In genomic region chr13:45418986-45419385, GRCm38 (mm10) we compare ENCODE assay signal across 16 mouse cellular contexts. TPM values are rescaled to one million over a fixed set of nuclear protein-coding genes. Genes with fewer than 3 reads are reported as not detected.
DNase-seq lines count a peak whose midpoint lies in the region; ATAC-seq and TF ChIP-seq lines count a peak whose summit lies in the region.
"Had no signal": no experiment of that assay in that cellular context is flagged by ENCODE, and none has a peak within 500 bp of the region (broad histone marks: within the 10 kb centered on the region; RNA-seq: fewer than 3 reads in every experiment).

No protein-coding gene starts in this region.

- no peak for TF ChIP-seq POLR2A in brain, embryonic 14.5 days (IDR thresholded peaks at IDR 0.05; ENCODE audit: borderline replicate concordance, extremely low read depth, insufficient read depth, insufficient read length, poor library complexity, severe bottlenecking)

- no peak for TF ChIP-seq CTCF in brain, embryonic 14.5 days (IDR thresholded peaks at IDR 0.05; ENCODE audit: borderline replicate concordance, extremely low read depth, insufficient read depth, insufficient read length)
- no peak for TF ChIP-seq CTCF in hindbrain, postnatal 0 days (IDR thresholded peaks at IDR 0.05; ENCODE audit: low read depth)

- peaks cover 44% of the 10 kb centered on the region for H3K4me1 ChIP-seq in midbrain, embryonic 10.5 days
- 0 out of 2 replicates have a peak, but pooled peaks cover 7% of the 10 kb centered on the region for H3K4me1 ChIP-seq in midbrain, embryonic 11.5 days (ENCODE audit: control insufficient read depth, insufficient read depth, low read length)
- H3K4me1 ChIP-seq in hindbrain, postnatal 0 days (ENCODE audit: insufficient read depth, low read length): peaks cover 7% of the 10 kb centered on the region

- no peak for ATAC-seq in midbrain, embryonic 11.5 days (ENCODE audit: low FRiP score)
- no peak for ATAC-seq in hindbrain, postnatal 0 days
- ATAC-seq: intestine, postnatal 0 days; liver, postnatal 0 days had no signal

- no peaks in the 10 kb centered on the region for H3K9me3 ChIP-seq in midbrain, embryonic 10.5 days (replicated peaks)
- H3K9me3 ChIP-seq in midbrain, embryonic 11.5 days (ENCODE audit: control insufficient read depth, low read length): no peaks in the 10 kb centered on the region
- H3K9me3 ChIP-seq in hindbrain, postnatal 0 days (ENCODE audit: low read length): no peaks in the 10 kb centered on the region
- H3K9me3 ChIP-seq: limb, embryonic 12.5 days had no signal

- H3K27ac ChIP-seq in midbrain, embryonic 10.5 days (replicated peaks): 0 out of 2 replicates have a peak overlapping the region, but pooled peaks have one; percentile 7
- no peak overlapping the region for H3K27ac ChIP-seq in midbrain, embryonic 11.5 days (ENCODE audit: low read depth, low read length)
- no peak overlapping the region for H3K27ac ChIP-seq in hindbrain, postnatal 0 days
- H3K27ac ChIP-seq: limb, embryonic 12.5 days; macrophage had no signal

- H3K27me3 ChIP-seq in midbrain, embryonic 10.5 days (ENCODE audit: low read depth, poor library complexity, severe bottlenecking): peaks cover 14% of the 10 kb centered on the region
- H3K27me3 ChIP-seq in midbrain, embryonic 11.5 days (ENCODE audit: control insufficient read depth, insufficient read depth, low read length): no peaks in the 10 kb centered on the region
- no peaks in the 10 kb centered on the region for H3K27me3 ChIP-seq in hindbrain, postnatal 0 days (ENCODE audit: insufficient read depth, low read length)
- H3K27me3 ChIP-seq: limb, embryonic 12.5 days had no signal

- no peak overlapping the region for H3K4me2 ChIP-seq in midbrain, embryonic 11.5 days
- H3K4me2 ChIP-seq in hindbrain, postnatal 0 days (ENCODE audit: low read depth, low read length): peak overlapping the region; percentile 17; the same call in 1 of the 2 replicates
- H3K4me2 ChIP-seq: limb, embryonic 12.5 days had no signal

- no peak overlapping the region for H3K4me3 ChIP-seq in midbrain, embryonic 10.5 days
- H3K4me3 ChIP-seq in midbrain, embryonic 11.5 days (ENCODE audit: low read depth, low read length): no peak overlapping the region
- H3K4me3 ChIP-seq in hindbrain, postnatal 0 days (ENCODE audit: low read length): no peak overlapping the region
- H3K4me3 ChIP-seq: limb, embryonic 12.5 days had no signal

- no peaks in the 10 kb centered on the region for H3K36me3 ChIP-seq in midbrain, embryonic 10.5 days
- no peaks in the 10 kb centered on the region for H3K36me3 ChIP-seq in midbrain, embryonic 11.5 days (ENCODE audit: control insufficient read depth, insufficient read depth, low read length)
- no peaks in the 10 kb centered on the region for H3K36me3 ChIP-seq in hindbrain, postnatal 0 days (ENCODE audit: insufficient read depth, low read length)
- H3K36me3 ChIP-seq: limb, embryonic 12.5 days had no signal

- WGBS in midbrain, embryonic 10.5 days: 85% methylated on average over 12 of the region's 12 CpGs
- 78% methylated on average over 12 of the region's 12 CpGs for WGBS in midbrain, embryonic 11.5 days
- WGBS in hindbrain, postnatal 0 days: 27% methylated on average over 12 of the region's 12 CpGs

- H3K9ac ChIP-seq in midbrain, embryonic 11.5 days (ENCODE audit: low read length): no peak overlapping the region
- H3K9ac ChIP-seq in hindbrain, postnatal 0 days (replicated peaks; ENCODE audit: low read length): no peak overlapping the region
- H3K9ac ChIP-seq: limb, embryonic 12.5 days; liver, postnatal 0 days had no signal

- no peak for DNase-seq in midbrain, embryonic 10.5 days (ENCODE audit: low spot score)
- no peak for DNase-seq in midbrain, embryonic 11.5 days (ENCODE audit: low spot score, missing footprints)
- DNase-seq in brain, embryonic 14.5 days (ENCODE audit: low read depth): peak; percentile 82
- DNase-seq in hindbrain, postnatal 0 days (ENCODE audit: low spot score): peak; percentile 31
- DNase-seq in cerebellum, adult 11 months: no peak
- no peak for DNase-seq in kidney, adult 9 months
- no peak for DNase-seq in frontal cortex, postnatal 36 days (ENCODE audit: low spot score in 2 of 2)
- DNase-seq: adrenal gland, postnatal 14 days; cerebellum, adult 18-20 months; kidney, postnatal 36 days; layer of hippocampus, postnatal 36 days; liver, postnatal 0 days; thymus, adult 18-20 months had no signal

RNA-seq across cellular contexts. Expression of gene Mylip, which starts 29.4 kb away (rescaled TPM):
- polyA plus RNA-seq in midbrain, embryonic 10.5 days (2016; fragmentation: Nextera tagmentation; extraction: Ambion mirVana): 4.6 and 5.9 TPM in 2 replicates
- 3.9 and 4.3 TPM in 2 replicates for polyA plus RNA-seq in midbrain, embryonic 11.5 days (2014; fragmentation: Nextera tagmentation; extraction: Ambion mirVana)
- polyA plus RNA-seq in brain, embryonic 14.5 days (2012; rRNA removed): 5.4 and 7.8 TPM in 2 replicates
- 13.0 and 15.1 TPM in 2 replicates for total RNA-seq in hindbrain, postnatal 0 days (2014; rRNA removed)
- polyA plus RNA-seq in hindbrain, postnatal 0 days (2015; fragmentation: Nextera tagmentation; extraction: Ambion mirVana): 4.4 and 4.6 TPM in 2 replicates

Comparison
In these comparisons a context has a peak if more than half of its experiments do, and no peak if none do; other contexts are left out.
1. DNase-seq: peak in brain, embryonic 14.5 days (single experiment) and hindbrain, postnatal 0 days (single experiment); none in midbrain, embryonic 10.5 days (single experiment), midbrain, embryonic 11.5 days (single experiment), cerebellum, adult 11 months (single experiment), kidney, adult 9 months (single experiment) and frontal cortex, postnatal 36 days (0 of 2).